Mouse (Mus musculus): ENCODE measurements at regions not wholly inside any gene's neighbourhood (a gene's known extent, or its start where the extent isn't known, plus 50 kb on each side); places are given as distances from the start of the nearest gene placed in this dataset.

- Histone ChIP-seq H3K27me3 (ENCODE audit: control insufficient read depth, insufficient read depth, low read length) (no peaks in the 10 kb centered on the region), H3K36me3 (ENCODE audit: control insufficient read depth, insufficient read depth, low read length) (no peaks in the 10 kb centered on the region), H3K4me1 (ENCODE audit: control insufficient read depth, insufficient read depth, insufficient read length) (no peaks in the 10 kb centered on the region), H3K4me3 (ENCODE audit: extremely low read depth, insufficient read depth, insufficient read length) (no peak overlapping the region), H3K27ac (ENCODE audit: insufficient read depth, low read length) (no peak overlapping the region)
- 83% methylated on average over 4 of the region's 4 CpGs for WGBS
- no peak for DNase-seq (ENCODE audit: low read depth in 1 of 2, low spot score in 2 of 2)
- no peak for TF ChIP-seq CTCF (IDR thresholded peaks at IDR 0.05; ENCODE audit: extremely low read depth, insufficient read depth, insufficient read length, insufficient replicate concordance)
- no peak for TF ChIP-seq POLR2A (IDR thresholded peaks at IDR 0.05; ENCODE audit: low read depth, low read length)
Observed at GRCm38 (mm10) chr5:106170405-106170804, 287.6 kb downstream of the Barhl2 start.

GRCm38 (mm10) chr5:106167556-106167955 is 290.4 kb downstream of the Barhl2 start:
- H3K4me1 ChIP-seq (ENCODE audit: control insufficient read depth, insufficient read depth, insufficient read length), result no peaks in the 10 kb centered on the region
- no peak overlapping the region for H3K27ac ChIP-seq (ENCODE audit: insufficient read depth, low read length)
- no peak for DNase-seq (ENCODE audit: low read depth in 1 of 2, low spot score in 2 of 2)
- H3K36me3 ChIP-seq (ENCODE audit: control insufficient read depth, insufficient read depth, low read length), result no peaks in the 10 kb centered on the region
- TF ChIP-seq POLR2A (IDR thresholded peaks at IDR 0.05; ENCODE audit: low read depth, low read length) (no peak), CTCF (IDR thresholded peaks at IDR 0.05; ENCODE audit: extremely low read depth, insufficient read depth, insufficient read length, insufficient replicate concordance) (no peak)
- no peaks in the 10 kb centered on the region for H3K27me3 ChIP-seq (ENCODE audit: control insufficient read depth, insufficient read depth, low read length)
- H3K4me3 ChIP-seq (ENCODE audit: extremely low read depth, insufficient read depth, insufficient read length), result no peak overlapping the region
- WGBS, result 87% methylated on average over 11 of the region's 11 CpGs

- H3K27me3 ChIP-seq (ENCODE audit: control insufficient read depth, insufficient read depth, low read length), result no peaks in the 10 kb centered on the region
- TF ChIP-seq POLR2A (IDR thresholded peaks at IDR 0.05; ENCODE audit: low read depth, low read length) (no peak), CTCF (IDR thresholded peaks at IDR 0.05; ENCODE audit: extremely low read depth, insufficient read depth, insufficient read length, insufficient replicate concordance) (no peak)
- H3K36me3 ChIP-seq (ENCODE audit: control insufficient read depth, insufficient read depth, low read length), result no peaks in the 10 kb centered on the region
- H3K27ac ChIP-seq (ENCODE audit: insufficient read depth, low read length), result no peak overlapping the region
- no peak overlapping the region for H3K4me3 ChIP-seq (ENCODE audit: extremely low read depth, insufficient read depth, insufficient read length)
- 73% methylated on average over 5 of the region's 5 CpGs for WGBS
- no peak for DNase-seq (ENCODE audit: low read depth in 1 of 2, low spot score in 2 of 2)
- H3K4me1 ChIP-seq (ENCODE audit: control insufficient read depth, insufficient read depth, insufficient read length), result no peaks in the 10 kb centered on the region
Observed at GRCm38 (mm10) chr5:106166266-106166665, 289.9 kb downstream of the Zfp326 start.

GRCm38 (mm10) chr5:106164190-106164589 is 287.8 kb downstream of the Zfp326 start:
- TF ChIP-seq CTCF (IDR thresholded peaks at IDR 0.05; ENCODE audit: extremely low read depth, insufficient read depth, insufficient read length, insufficient replicate concordance) (no peak), POLR2A (IDR thresholded peaks at IDR 0.05; ENCODE audit: low read depth, low read length) (no peak)
- Histone ChIP-seq H3K27ac (ENCODE audit: insufficient read depth, low read length) (no peak overlapping the region), H3K4me3 (ENCODE audit: extremely low read depth, insufficient read depth, insufficient read length) (no peak overlapping the region), H3K27me3 (ENCODE audit: control insufficient read depth, insufficient read depth, low read length) (no peaks in the 10 kb centered on the region), H3K4me1 (ENCODE audit: control insufficient read depth, insufficient read depth, insufficient read length) (no peaks in the 10 kb centered on the region), H3K36me3 (ENCODE audit: control insufficient read depth, insufficient read depth, low read length) (no peaks in the 10 kb centered on the region)
- 83% methylated on average over 8 of the region's 8 CpGs for WGBS
- no peak for DNase-seq (ENCODE audit: low read depth in 1 of 2, low spot score in 2 of 2)

- Histone ChIP-seq H3K4me3 (ENCODE audit: extremely low read depth, insufficient read depth, insufficient read length) (no peak overlapping the region), H3K4me1 (ENCODE audit: control insufficient read depth, insufficient read depth, insufficient read length) (no peaks in the 10 kb centered on the region), H3K36me3 (ENCODE audit: control insufficient read depth, insufficient read depth, low read length) (no peaks in the 10 kb centered on the region), H3K27ac (ENCODE audit: insufficient read depth, low read length) (no peak overlapping the region), H3K27me3 (ENCODE audit: control insufficient read depth, insufficient read depth, low read length) (no peaks in the 10 kb centered on the region)
- TF ChIP-seq POLR2A (IDR thresholded peaks at IDR 0.05; ENCODE audit: low read depth, low read length) (no peak), CTCF (IDR thresholded peaks at IDR 0.05; ENCODE audit: extremely low read depth, insufficient read depth, insufficient read length, insufficient replicate concordance) (no peak)
- no peak for DNase-seq (ENCODE audit: low read depth in 1 of 2, low spot score in 2 of 2)
- 49% methylated on average over 12 of the region's 12 CpGs for WGBS
Observed at GRCm38 (mm10) chr5:106162981-106163653, 286.8 kb downstream of the Zfp326 start.

GRCm38 (mm10) chr5:106139109-106139508 is 262.7 kb downstream of the Zfp326 start:
- H3K4me1 ChIP-seq (ENCODE audit: control insufficient read depth, insufficient read depth, insufficient read length), result no peaks in the 10 kb centered on the region
- no peaks in the 10 kb centered on the region for H3K27me3 ChIP-seq (ENCODE audit: control insufficient read depth, insufficient read depth, low read length)
- DNase-seq (ENCODE audit: low read depth in 1 of 2, low spot score in 2 of 2), result no peak
- TF ChIP-seq CTCF (IDR thresholded peaks at IDR 0.05; ENCODE audit: extremely low read depth, insufficient read depth, insufficient read length, insufficient replicate concordance), result no peak
- no peak for TF ChIP-seq POLR2A (IDR thresholded peaks at IDR 0.05; ENCODE audit: low read depth, low read length)
- H3K4me3 ChIP-seq (ENCODE audit: extremely low read depth, insufficient read depth, insufficient read length), result no peak overlapping the region
- H3K36me3 ChIP-seq (ENCODE audit: control insufficient read depth, insufficient read depth, low read length), result no peaks in the 10 kb centered on the region
- H3K27ac ChIP-seq (ENCODE audit: insufficient read depth, low read length), result no peak overlapping the region

- no peaks in the 10 kb centered on the region for H3K27me3 ChIP-seq (ENCODE audit: control insufficient read depth, insufficient read depth, low read length)
- H3K4me3 ChIP-seq (ENCODE audit: extremely low read depth, insufficient read depth, insufficient read length), result no peak overlapping the region
- H3K36me3 ChIP-seq (ENCODE audit: control insufficient read depth, insufficient read depth, low read length), result no peaks in the 10 kb centered on the region
- 63% methylated on average over 3 of the region's 3 CpGs for WGBS
- no peaks in the 10 kb centered on the region for H3K4me1 ChIP-seq (ENCODE audit: control insufficient read depth, insufficient read depth, insufficient read length)
- no peak overlapping the region for H3K27ac ChIP-seq (ENCODE audit: insufficient read depth, low read length)
- TF ChIP-seq CTCF (IDR thresholded peaks at IDR 0.05; ENCODE audit: extremely low read depth, insufficient read depth, insufficient read length, insufficient replicate concordance), result no peak
- no peak for TF ChIP-seq POLR2A (IDR thresholded peaks at IDR 0.05; ENCODE audit: low read depth, low read length)
- DNase-seq (ENCODE audit: low read depth in 1 of 2, low spot score in 2 of 2), result no peak
Observed at GRCm38 (mm10) chr5:106122928-106123327, 246.6 kb downstream of the Zfp326 start.

Measured in spleen, adult 2 months (tissue).